Mouse (Mus musculus): ENCODE data around the gene Map3k10.

GRCm38 (mm10) chr7:27675222-27675612 is 819 bp upstream of the Map3k10 start:
- no peak for TF ChIP-seq POLR2A (IDR thresholded peaks at IDR 0.05; ENCODE audit: low read depth, low read length)
- TF ChIP-seq CTCF (conservative IDR thresholded peaks at IDR 0.05; ENCODE audit: insufficient read depth, insufficient read length, low read depth, low read length): no peak

Data from kidney, adult 2 months (tissue).